Mouse (Mus musculus) monocyte, adult 5-6 weeks (primary cell): ENCODE data around the gene Nacad. TPM values are rescaled to one million over a fixed set of nuclear protein-coding genes. Genes with fewer than 3 reads are reported as not detected.
"Not testable (repeated sequence)": the region's sequence is repeated elsewhere in the genome, so short reads cannot be mapped to it uniquely, and the experiment has no call there.

Experiments
- ATAC-seq: fragments of 153-309, 156-312 bp; replicated peaks from 2 replicates; pipeline ENCODE4 v1.8.0; 2017; ENCODE audit warnings: mild to moderate bottlenecking; ENCODE audit not compliant: low TSS enrichment, insufficient number of reproducible peaks, severe bottlenecking, poor library complexity, low FRiP score
- total RNA-seq: library from RNA; stranded (forward); fragments of 200-1000, 200-491, 200-594 nt; gene quantifications from 3 replicates; pipeline ENCODE4 v1.2.3, GENCODE M21; 2017

The Nacad gene
- 0.78 to 2.7 TPM (median 0.85 TPM) in 3 replicates for total RNA-seq

DNA sequence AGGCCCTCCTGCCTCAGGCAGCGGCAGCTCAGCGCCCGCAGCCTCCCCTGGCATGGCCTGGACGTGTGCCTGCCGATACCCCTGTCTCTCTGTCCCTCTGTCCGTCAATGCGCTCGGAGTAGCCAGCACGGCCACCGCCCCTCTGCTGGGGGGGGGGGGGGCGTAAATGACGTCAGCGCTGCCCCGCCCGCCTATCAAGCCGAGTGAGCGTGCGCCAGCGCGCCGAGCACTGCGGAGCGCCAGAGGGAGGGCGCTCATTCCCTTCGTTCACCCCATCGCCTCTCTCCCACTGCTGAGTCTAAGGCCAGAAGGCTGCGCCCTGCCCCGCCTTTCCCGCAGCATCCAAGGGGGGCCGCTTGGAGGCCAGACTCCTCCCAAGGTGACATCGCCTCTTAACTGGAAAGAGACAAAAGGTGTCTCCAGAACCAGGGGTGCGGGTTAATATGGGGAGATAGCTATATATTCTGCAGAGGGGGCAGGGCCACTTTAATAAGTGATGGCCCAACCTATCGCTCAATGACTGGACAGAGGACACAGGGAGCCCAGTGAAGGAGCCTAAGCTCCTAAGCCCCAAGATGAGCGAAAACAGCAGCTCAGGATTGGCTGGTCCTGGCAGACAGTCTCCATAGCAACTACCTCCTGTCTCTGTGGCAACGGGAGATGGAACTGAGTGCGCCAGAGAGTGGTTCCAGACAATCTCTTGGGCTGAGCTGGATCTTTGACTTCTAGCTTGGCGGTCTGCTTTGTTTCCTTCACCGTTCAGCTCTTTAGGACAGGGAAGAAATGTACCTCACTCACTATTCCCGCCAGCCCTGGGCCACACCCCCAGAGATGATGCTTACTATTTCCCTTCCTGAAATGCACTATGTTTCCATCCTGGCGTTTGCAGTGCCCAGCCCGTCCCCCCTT is at the start of gene Nacad:
Gene Nacad, minus strand, starts transcription at position 563 of the 909 bp plus-strand sequence.
- no peak for ATAC-seq

- ATAC-seq = peak; percentile 60; the same call in 1 of the 2 replicates
These were observed 49.0 kb upstream of the Nacad start for GRCm38 (mm10) chr11:6654903-6655302.

DNA sequence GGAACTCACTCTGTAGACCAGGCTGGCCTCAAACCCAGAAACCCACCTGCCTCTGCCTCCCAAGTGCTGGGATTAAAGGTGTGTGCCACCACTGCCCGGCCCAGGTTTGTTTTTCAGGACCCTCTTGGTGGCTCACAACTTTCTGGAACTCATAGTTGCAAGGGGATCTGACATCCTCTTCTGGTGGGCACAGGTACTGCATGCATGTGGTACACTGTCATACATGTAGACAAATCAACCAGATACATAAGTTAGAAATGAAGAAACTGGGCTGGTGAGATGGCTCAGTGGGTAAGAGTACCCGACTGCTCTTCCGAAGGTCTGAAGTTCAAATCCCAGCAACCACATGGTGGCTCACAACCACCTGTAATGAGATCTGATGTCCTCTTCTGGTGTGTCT is 47.1 kb upstream of the Nacad start:
- not testable (repeated sequence) for ATAC-seq

DNA sequence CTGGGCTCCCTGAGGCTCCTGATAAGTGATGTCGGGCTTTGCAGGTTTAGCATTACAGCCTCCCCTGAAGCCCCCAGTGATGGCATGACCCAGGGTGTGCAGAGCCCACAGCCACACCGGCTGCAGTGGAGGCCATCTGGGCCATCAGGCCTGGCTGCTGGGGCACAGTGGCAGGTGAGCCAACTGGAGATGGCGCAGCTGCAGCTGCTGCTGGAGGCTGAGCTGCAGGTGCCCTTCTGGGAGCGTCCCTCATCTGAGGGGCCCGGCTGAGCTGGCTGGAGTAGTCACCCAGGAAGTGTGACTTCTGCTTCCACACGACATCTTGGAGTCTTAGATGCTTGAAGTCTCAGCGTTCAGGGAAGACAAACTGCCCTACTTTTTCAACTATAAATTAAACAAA is 44.7 kb upstream of the Nacad start:
- ATAC-seq = no peak

- no peak for ATAC-seq
These were observed 42.2 kb upstream of the Nacad start for GRCm38 (mm10) chr11:6647831-6648724.

DNA sequence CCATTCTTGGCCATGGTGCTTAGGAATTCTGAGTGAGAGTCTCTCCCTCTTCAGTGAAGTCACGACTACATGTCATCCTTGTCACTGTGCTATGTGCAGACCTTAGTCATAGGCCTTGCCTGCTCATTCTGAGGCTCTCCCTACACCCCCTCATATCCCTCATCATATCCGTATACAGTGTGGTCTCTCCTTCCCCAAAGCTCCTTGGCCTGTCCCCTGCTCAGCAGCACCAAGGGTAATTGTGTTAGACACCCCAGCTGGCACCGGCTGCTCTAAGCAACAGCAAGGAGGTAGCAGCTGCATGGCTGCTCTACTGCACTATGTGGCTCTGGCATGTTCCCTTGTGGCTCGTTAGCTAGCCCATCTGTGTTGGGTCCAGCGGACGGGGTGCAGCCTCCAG is 38.7 kb upstream of the Nacad start:
- ATAC-seq = 0 out of 2 replicates have a peak, but pooled peaks have one; percentile 7

DNA sequence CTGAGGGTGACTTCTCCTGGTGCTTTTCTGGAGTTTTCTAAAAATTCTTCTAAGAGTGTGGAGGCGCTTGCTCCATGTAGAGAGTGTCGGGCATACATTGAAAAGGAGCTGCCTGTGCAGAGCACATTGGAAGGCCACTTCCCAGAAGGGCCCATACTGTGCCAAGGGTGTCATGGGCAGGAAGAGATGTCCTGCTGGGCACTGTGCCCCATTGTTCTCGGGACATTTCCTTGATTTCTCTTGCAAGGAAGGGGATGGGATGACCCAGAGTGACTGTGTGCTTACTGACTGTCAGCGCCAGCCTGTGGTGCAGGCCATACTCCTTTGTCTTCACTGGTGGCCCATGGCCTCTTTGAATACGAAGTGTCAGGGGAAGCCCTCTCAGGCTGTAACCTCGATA is 33.2 kb upstream of the Nacad start:
- no peak for ATAC-seq

DNA sequence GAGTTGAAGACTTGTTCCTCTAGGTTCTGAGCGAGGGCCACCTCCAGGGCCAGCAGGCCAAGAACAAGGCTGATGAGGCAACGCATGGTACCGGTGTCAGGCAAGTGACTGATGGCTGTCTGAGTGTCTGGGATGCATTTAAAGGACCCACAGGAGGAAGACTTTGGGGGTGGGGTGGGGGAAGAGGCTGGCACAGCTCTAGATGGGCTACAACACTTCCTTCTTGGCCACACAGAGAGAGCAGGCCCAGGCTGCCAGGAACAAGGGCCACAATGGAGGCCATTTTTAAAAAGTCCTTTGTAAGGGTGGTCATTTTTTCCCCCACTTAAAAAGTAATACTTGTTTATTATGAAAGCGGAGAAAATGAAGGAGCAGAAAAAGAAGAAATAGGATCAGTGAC is 32.7 kb upstream of the Nacad start, which contains the start of gene Wap:
Gene Wap, minus strand, starts transcription at position 101 of the 400 bp plus-strand sequence.
- ATAC-seq = no peak

- no peak for ATAC-seq
These were observed 30.3 kb upstream of the Nacad start for GRCm38 (mm10) chr11:6636150-6636549.

- ATAC-seq = no peak
These were observed 23.8 kb upstream of the Nacad start for GRCm38 (mm10) chr11:6629655-6630054.

DNA sequence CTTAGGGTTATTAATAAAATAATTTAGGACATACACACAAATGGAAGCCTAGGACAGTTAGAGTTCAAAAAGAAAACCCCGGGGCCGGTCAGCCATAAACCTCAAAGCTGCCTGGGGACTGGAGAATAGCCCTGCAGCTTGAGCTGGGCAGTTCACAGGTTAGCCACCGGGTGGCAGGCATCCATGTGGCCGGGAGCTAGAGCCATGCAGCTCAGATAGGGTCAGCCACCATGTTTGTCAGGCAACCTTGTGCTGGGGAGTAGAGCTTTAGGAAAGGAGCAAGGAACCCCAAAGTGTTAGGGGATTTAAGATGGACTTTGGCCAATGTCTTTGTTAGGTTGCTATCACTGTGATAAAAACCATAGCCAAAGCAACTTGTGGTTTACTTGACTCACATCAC is 22.7 kb upstream of the Nacad start:
- no peak; the same call in 1 of the 2 replicates for ATAC-seq

DNA sequence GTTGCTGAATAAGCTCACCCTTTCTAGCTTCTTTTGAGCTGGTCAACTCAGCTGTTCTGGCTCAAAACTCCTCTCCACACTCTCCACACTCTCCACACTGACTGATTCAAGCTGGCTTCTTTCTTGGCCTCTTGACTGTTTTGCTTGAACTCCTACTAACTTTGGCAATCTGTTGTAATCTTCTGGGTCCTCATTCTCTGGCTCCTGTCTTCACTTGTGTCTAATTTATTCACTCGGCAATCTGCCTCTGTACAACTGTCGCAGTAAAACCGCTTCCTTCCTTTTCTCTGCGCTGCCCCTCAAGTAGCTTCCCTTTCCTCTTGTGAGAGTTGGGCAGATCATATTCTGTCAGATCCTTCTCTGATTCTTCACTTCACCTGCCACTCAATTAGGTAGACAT is 21.9 kb upstream of the Nacad start:
- peak; percentile 47 for ATAC-seq

GRCm38 (mm10) chr11:6626388-6626772 is 20.5 kb upstream of the Nacad start:
- ATAC-seq = peak; percentile 3; the same call in 1 of the 2 replicates

- ATAC-seq = peak; percentile 70
These were observed 19.9 kb upstream of the Nacad start, which contains the start of gene Tbrg4 for GRCm38 (mm10) chr11:6625478-6626387. Gene Tbrg4, minus strand, starts transcription at chr11:6626067.

DNA sequence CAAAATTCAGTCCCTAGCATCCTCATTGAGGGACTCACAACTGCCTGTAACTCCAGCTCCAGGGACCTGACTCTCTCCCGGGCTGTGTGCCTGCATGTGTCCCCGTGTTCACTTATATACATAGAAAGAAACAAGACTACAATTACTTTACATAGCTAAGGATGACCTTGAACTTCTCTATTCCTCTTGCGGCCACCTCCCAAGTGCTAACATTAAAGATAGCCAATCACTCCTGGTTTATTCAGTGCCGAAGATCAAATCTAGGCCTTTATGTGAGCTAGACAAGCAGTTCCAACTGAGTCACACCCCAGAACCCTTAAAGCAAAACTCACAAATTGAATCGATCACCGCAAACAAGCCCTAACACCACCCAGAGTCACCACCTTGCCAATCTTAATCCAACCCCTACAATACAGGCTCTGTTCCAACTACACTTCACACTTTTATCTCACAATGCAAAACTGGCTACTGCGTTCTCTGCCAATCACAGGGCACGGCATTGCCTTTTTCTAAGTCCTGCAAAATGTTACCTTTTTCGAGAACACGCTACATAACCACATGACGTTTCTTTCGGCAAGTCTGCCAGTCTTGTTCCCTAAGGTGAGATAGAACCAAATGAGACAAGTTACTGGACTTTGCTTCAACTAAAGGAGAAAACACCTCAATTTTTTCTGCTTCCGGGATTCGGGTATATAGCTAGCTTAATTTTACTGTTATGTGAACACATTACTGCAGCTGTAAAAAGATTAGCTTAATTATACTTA is 18.9 kb upstream of the Nacad start:
- ATAC-seq = no peak

DNA sequence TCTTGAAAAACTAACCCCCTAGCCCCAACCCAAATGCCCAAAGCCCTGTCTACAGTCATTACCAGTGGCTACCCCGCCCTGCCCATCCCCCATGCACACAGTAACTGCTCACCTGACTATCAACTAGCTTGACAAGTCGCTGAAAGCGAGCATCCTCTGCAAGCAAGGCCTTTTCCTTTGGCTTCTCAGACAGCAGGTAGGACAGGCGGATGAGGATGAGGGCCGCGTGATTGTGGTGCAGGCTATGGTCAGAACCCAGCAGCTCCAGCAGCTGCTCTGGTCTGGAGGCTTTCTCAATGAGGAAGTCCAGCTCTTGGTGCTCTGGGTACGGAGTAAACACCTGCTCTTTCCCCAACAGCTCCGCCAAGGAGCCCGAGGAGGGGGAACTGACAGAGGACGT is 17.9 kb upstream of the Nacad start:
- no peak for ATAC-seq
